Mouse (Mus musculus) hindbrain, embryonic 14.5 days (tissue): ENCODE data around the gene Bclaf1. TPM values are rescaled to one million over a fixed set of nuclear protein-coding genes. Genes with fewer than 3 reads are reported as not detected.

Experiments
- ATAC-seq: fragments of 200-750 bp; cut with Nextera tagmentation; 2 replicates; pipeline ENCODE4 v1.8.0; 2017; ENCODE audit warnings: moderate number of reproducible peaks, mild to moderate bottlenecking, moderate TSS enrichment, moderate library complexity; ENCODE audit not compliant: low FRiP score
- DNase-seq: peaks from one replicate; pipeline ENCODE4 v3.0.0-alpha.2; 2015; ENCODE audit warnings: low spot score
- H3K27ac ChIP-seq: fragments of 300-500 bp; sonication (generic); 2 replicates; pipeline ENCODE4 v1.5.1; 2014; ENCODE audit warnings: mild to moderate bottlenecking, moderate library complexity
- H3K27me3 ChIP-seq: fragments of 300-500 bp; sonication (generic); 2 replicates; pipeline ENCODE4 v1.6.1; 2014; ENCODE audit warnings: mild to moderate bottlenecking, low read length, mixed read lengths; ENCODE audit not compliant: control insufficient read depth, insufficient read depth
- H3K36me3 ChIP-seq: fragments of 300-500 bp; sonication (generic); replicated peaks from 2 replicates; pipeline ENCODE4 v1.6.1; 2014; ENCODE audit not compliant: control insufficient read depth, insufficient read depth
- H3K4me1 ChIP-seq: fragments of 300-500 bp; sonication (generic); replicated peaks from 2 replicates; pipeline ENCODE4 v1.6.1; 2014; ENCODE audit warnings: antibody characterized with exemption, low read length, mixed read lengths; ENCODE audit not compliant: control insufficient read depth, insufficient read depth
- H3K4me2 ChIP-seq: fragments of 300-500 bp; sonication (generic); replicated peaks from 2 replicates; pipeline ENCODE4 v1.6.1; 2014; ENCODE audit warnings: mild to moderate bottlenecking, moderate library complexity
- H3K4me3 ChIP-seq: fragments of 300-500 bp; sonication (generic); replicated peaks from 2 replicates; pipeline ENCODE4 v1.5.1; 2014; ENCODE audit warnings: mild to moderate bottlenecking, low read length
- H3K9ac ChIP-seq: fragments of 300-500 bp; sonication (generic); 2 replicates; pipeline ENCODE4 v1.6.1; 2014
- H3K9me3 ChIP-seq: fragments of 300-500 bp; sonication (generic); 2 replicates; pipeline ENCODE4 v1.6.1; 2016; ENCODE audit warnings: low read length; ENCODE audit not compliant: control insufficient read depth
- WGBS: fragments of 180-500 bp; shearing (Covaris S2); extraction: QIAGEN DNeasy Blood & Tissue Kit; methylation state at CpG from one replicate; pipeline ENCODE4 v1.1.7; 2014; 5-methylcytosine and 5-hydroxymethylcytosine counted together
- polyA plus RNA-seq: library from polyadenylated mRNA; unstranded; fragments of >200 nt; fragmentation: Nextera tagmentation; extraction: Ambion mirVana; gene quantifications from 2 replicates; pipeline ENCODE4 v1.2.1, GENCODE M21; 2014

Gene Bclaf1
- polyA plus RNA-seq, 1 experiment from 2014 or later: 115 TPM

GRCm38 (mm10) chr10:20312736-20313301 is 550 bp downstream of the Bclaf1 start:
- Histone ChIP-seq H3K36me3 (0 out of 2 replicates have a peak, but pooled peaks cover 3% of the 10 kb centered on the region), H3K27me3 (no peaks in the 10 kb centered on the region), H3K4me1 (peaks cover 23% of the 10 kb centered on the region), H3K9ac (peak overlapping the region; percentile 97), H3K4me3 (peak overlapping the region; percentile 89), H3K9me3 (no peaks in the 10 kb centered on the region), H3K27ac (peak overlapping the region; percentile 99), H3K4me2 (peak overlapping the region; percentile 65)
- ATAC-seq (peak; percentile 78), DNase-seq (peak; percentile 92)
- WGBS: under 1% methylated on average over 54 of the region's 54 CpGs

- Histone ChIP-seq H3K27me3 (no peaks in the 10 kb centered on the region), H3K9me3 (no peaks in the 10 kb centered on the region), H3K4me1 (peaks cover 23% of the 10 kb centered on the region), H3K9ac (peak overlapping the region; percentile 97), H3K4me2 (peak overlapping the region; percentile 65), H3K36me3 (peaks cover 6% of the 10 kb centered on the region), H3K4me3 (peak overlapping the region; percentile 89), H3K27ac (peak overlapping the region; percentile 99; the same call in 1 of the 2 replicates)
- DNase-seq: no peak
- 51% methylated on average over 13 of the region's 13 CpGs for WGBS
- ATAC-seq: no peak
Measured at GRCm38 (mm10) chr10:20313447-20313846, 1.2 kb downstream of the Bclaf1 start.

- no peak for DNase-seq
- Histone ChIP-seq H3K9ac (0 out of 2 replicates have a peak overlapping the region, but pooled peaks have one; percentile 97), H3K4me2 (peak overlapping the region; percentile 65), H3K9me3 (no peaks in the 10 kb centered on the region), H3K4me3 (no peak overlapping the region; the same call in 1 of the 2 replicates), H3K27ac (no peak overlapping the region), H3K4me1 (peaks cover 23% of the 10 kb centered on the region), H3K27me3 (no peaks in the 10 kb centered on the region), H3K36me3 (peaks cover 11% of the 10 kb centered on the region)
- 89% methylated on average over 4 of the region's 4 CpGs for WGBS
- ATAC-seq: no peak
Measured at GRCm38 (mm10) chr10:20313941-20314340, 1.7 kb downstream of the Bclaf1 start.

- Histone ChIP-seq H3K9ac (no peak overlapping the region), H3K27ac (no peak overlapping the region), H3K4me2 (no peak overlapping the region), H3K36me3 (peaks cover 18% of the 10 kb centered on the region), H3K27me3 (no peaks in the 10 kb centered on the region), H3K4me3 (no peak overlapping the region), H3K9me3 (no peaks in the 10 kb centered on the region), H3K4me1 (peaks cover 23% of the 10 kb centered on the region)
- 57% methylated on average over 2 of the region's 2 CpGs for WGBS
- no peak for DNase-seq
- ATAC-seq: no peak
Measured at GRCm38 (mm10) chr10:20314797-20315196, 2.5 kb downstream of the Bclaf1 start.

- DNase-seq: no peak
- H3K27me3 ChIP-seq: no peaks in the 10 kb centered on the region
- H3K4me1 ChIP-seq: peaks cover 14% of the 10 kb centered on the region
- no peak overlapping the region for H3K9ac ChIP-seq
- no peak overlapping the region for H3K27ac ChIP-seq
- H3K36me3 ChIP-seq: peaks cover 35% of the 10 kb centered on the region
- WGBS: 91% methylated on average over 5 of the region's 5 CpGs
- no peaks in the 10 kb centered on the region for H3K9me3 ChIP-seq
- no peak for ATAC-seq
- no peak overlapping the region for H3K4me2 ChIP-seq
- H3K4me3 ChIP-seq: no peak overlapping the region
Measured at GRCm38 (mm10) chr10:20317466-20317865, 5.2 kb downstream of the Bclaf1 start.

- H3K4me3 ChIP-seq: no peak overlapping the region
- H3K4me1 ChIP-seq: no peaks in the 10 kb centered on the region
- H3K9me3 ChIP-seq: no peaks in the 10 kb centered on the region
- no peaks in the 10 kb centered on the region for H3K27me3 ChIP-seq
- no peak for ATAC-seq
- H3K4me2 ChIP-seq: no peak overlapping the region
- no peak for DNase-seq
- H3K27ac ChIP-seq: no peak overlapping the region
- H3K36me3 ChIP-seq: peaks cover 89% of the 10 kb centered on the region
- no peak overlapping the region for H3K9ac ChIP-seq
Measured at GRCm38 (mm10) chr10:20326226-20326625, 14.0 kb downstream of the Bclaf1 start.

GRCm38 (mm10) chr10:20331262-20331661 is 19.0 kb downstream of the Bclaf1 start:
- WGBS: 75% methylated on average over 2 of the region's 2 CpGs
- Histone ChIP-seq H3K27me3 (no peaks in the 10 kb centered on the region), H3K4me3 (no peak overlapping the region), H3K4me1 (no peaks in the 10 kb centered on the region), H3K4me2 (no peak overlapping the region), H3K9me3 (no peaks in the 10 kb centered on the region), H3K36me3 (peaks cover 93% of the 10 kb centered on the region), H3K27ac (no peak overlapping the region), H3K9ac (no peak overlapping the region)
- no peak for DNase-seq
- ATAC-seq: no peak

- Histone ChIP-seq H3K4me1 (no peaks in the 10 kb centered on the region), H3K9me3 (no peaks in the 10 kb centered on the region), H3K36me3 (peaks cover 91% of the 10 kb centered on the region), H3K4me2 (no peak overlapping the region), H3K4me3 (no peak overlapping the region), H3K27me3 (no peaks in the 10 kb centered on the region), H3K9ac (no peak overlapping the region), H3K27ac (no peak overlapping the region)
- WGBS: 89% methylated on average over 7 of the region's 7 CpGs
- ATAC-seq (no peak), DNase-seq (no peak)
Measured at GRCm38 (mm10) chr10:20337872-20338271, 25.6 kb downstream of the Bclaf1 start.

GRCm38 (mm10) chr10:20345736-20346135 is 33.5 kb downstream of the Bclaf1 start:
- Histone ChIP-seq H3K36me3 (peaks cover 46% of the 10 kb centered on the region), H3K4me3 (no peak overlapping the region), H3K9me3 (no peaks in the 10 kb centered on the region), H3K4me2 (no peak overlapping the region), H3K27me3 (no peaks in the 10 kb centered on the region), H3K4me1 (peaks cover 5% of the 10 kb centered on the region; the same call in 1 of the 2 replicates), H3K27ac (no peak overlapping the region), H3K9ac (no peak overlapping the region)
- DNase-seq: no peak
- WGBS: 65% methylated on average over 1 of the region's 1 CpGs
- ATAC-seq: no peak
